Mouse (Mus musculus) MEL (cell line): ENCODE results near the gene Adar. TPM values are rescaled to one million over a fixed set of nuclear protein-coding genes. Genes with fewer than 3 reads are reported as not detected.
A peak's percentile ranks its signal among the peaks of the same experiment; 100 is the strongest.

Experiments used
- DNase-seq: peaks from one replicate; pipeline ENCODE4 v3.0.0; 2011; ENCODE audit warnings: low read depth, low spot score
- H3K27ac ChIP-seq: 2 replicates; pipeline ENCODE4 v1.5.1; 2012; ENCODE audit warnings: low read depth, mild to moderate bottlenecking, control low read depth, low read length, moderate library complexity; ENCODE audit not compliant: control insufficient read depth
- H3K27me3 ChIP-seq, 2 experiments: fragments of 150-350 bp in 1 of 2; sonication (generic) in 1 of 2; 2 replicates each; pipeline ENCODE4 v1.6.1; 2012; ENCODE audit warnings: low read length in 2 of 2, mild to moderate bottlenecking in 2 of 2, improper control_type of control experiment in 1 of 2, moderate library complexity in 1 of 2; ENCODE audit not compliant: insufficient read depth in 2 of 2, control insufficient read depth in 1 of 2
- H3K36me3 ChIP-seq, 2 experiments: 2 replicates each; pipeline ENCODE4 v1.6.1; 2012 to 2014; ENCODE audit warnings: low read length in 2 of 2, improper control_type of control experiment in 1 of 2, inconsistent platforms in 1 of 2, mild to moderate bottlenecking in 1 of 2; ENCODE audit not compliant: insufficient read depth in 2 of 2, control insufficient read depth in 1 of 2
- H3K4me1 ChIP-seq, 2 experiments: fragments of 150-350 bp in 1 of 2; sonication (generic) in 1 of 2; 2 replicates each; pipeline ENCODE4 v1.6.1; 2012; ENCODE audit warnings: low read length in 2 of 2, improper control_type of control experiment in 1 of 2, mild to moderate bottlenecking in 1 of 2; ENCODE audit not compliant: insufficient read depth in 2 of 2, control insufficient read depth in 1 of 2
- H3K4me3 ChIP-seq, 2 experiments: fragments of 150-350 bp in 1 of 2; sonication (generic) in 1 of 2; 2 replicates each; pipeline ENCODE4 v1.5.1; 2012; ENCODE audit warnings: low read depth in 2 of 2, low read length in 2 of 2, mild to moderate bottlenecking in 2 of 2, moderate library complexity in 2 of 2, control low read depth in 1 of 2, improper control_type of control experiment in 1 of 2; ENCODE audit not compliant: control insufficient read depth in 1 of 2, insufficient read depth in 1 of 2
- H3K79me2 ChIP-seq: 2 replicates; pipeline ENCODE4 v1.6.1; 2012; ENCODE audit warnings: mild to moderate bottlenecking, low read length, moderate library complexity; ENCODE audit not compliant: control insufficient read depth, poor library complexity, insufficient read depth
- H3K9ac ChIP-seq: 2 replicates; pipeline ENCODE4 v1.6.1; 2012; ENCODE audit warnings: low read depth, mild to moderate bottlenecking, control low read depth, low read length, moderate library complexity; ENCODE audit not compliant: control insufficient read depth, poor library complexity, severe bottlenecking
- H3K9me3 ChIP-seq: fragments of 150-350 bp; sonication (generic); replicated peaks from 2 replicates; pipeline ENCODE4 v1.6.1; 2012; ENCODE audit warnings: mild to moderate bottlenecking, low read length, improper control_type of control experiment, moderate library complexity; ENCODE audit not compliant: insufficient read depth
- CHD1 ChIP-seq: IDR thresholded peaks from 2 replicates; pipeline ENCODE4 v1.6.1; 2012; ENCODE audit warnings: low read depth, mild to moderate bottlenecking, inconsistent platforms, low read length, improper control_type of control experiment
- CTCF ChIP-seq, 3 experiments: IDR thresholded peaks in 2 of 3; conservative IDR thresholded peaks in 1 of 3; 2 replicates each; pipeline ENCODE4 v1.5.1; 2011 to 2012; ENCODE audit warnings: low read length in 3 of 3, low read depth in 2 of 3, mild to moderate bottlenecking in 2 of 3, improper control_type of control experiment in 1 of 3, inconsistent platforms in 1 of 3, mixed read lengths in 1 of 3, moderate library complexity in 1 of 3; ENCODE audit not compliant: control insufficient read depth in 1 of 3, insufficient read depth in 1 of 3, poor library complexity in 1 of 3, severe bottlenecking in 1 of 3
- E2F4 ChIP-seq: IDR thresholded peaks from 2 replicates; pipeline ENCODE4 v1.6.1; 2011; ENCODE audit warnings: low read depth, low read length, improper control_type of control experiment, borderline replicate concordance
- ELF1 ChIP-seq: IDR thresholded peaks from 2 replicates; pipeline ENCODE4 v1.6.1; 2014; ENCODE audit warnings: low read depth, mild to moderate bottlenecking, inconsistent platforms, low read length, improper control_type of control experiment, moderate library complexity
- EP300 ChIP-seq, 2 experiments: IDR thresholded peaks; 2 replicates each; pipeline ENCODE4 v1.6.1; 2011; ENCODE audit warnings: improper control_type of control experiment in 2 of 2, low read length in 2 of 2, low read depth in 1 of 2, mild to moderate bottlenecking in 1 of 2
- ETS1 ChIP-seq: IDR thresholded peaks from 2 replicates; pipeline ENCODE4 v1.6.1; 2012; ENCODE audit warnings: low read depth, mild to moderate bottlenecking, inconsistent platforms, low read length, improper control_type of control experiment, moderate library complexity
- GABPA ChIP-seq: IDR thresholded peaks from 2 replicates; pipeline ENCODE4 v1.6.1; 2012; ENCODE audit warnings: low read depth, mild to moderate bottlenecking, inconsistent platforms, low read length, improper control_type of control experiment, moderate library complexity
- GATA1 ChIP-seq: IDR thresholded peaks from 2 replicates; pipeline ENCODE4 v1.6.1; 2011; ENCODE audit warnings: low read depth, low read length, improper control_type of control experiment
- HCFC1 ChIP-seq: IDR thresholded peaks from 2 replicates; pipeline ENCODE4 v1.6.1; 2012; ENCODE audit warnings: low read depth, mild to moderate bottlenecking, inconsistent platforms, low read length, improper control_type of control experiment, moderate library complexity
- JUND ChIP-seq: IDR thresholded peaks from 2 replicates; pipeline ENCODE4 v1.6.1; 2011; ENCODE audit warnings: low read depth, mild to moderate bottlenecking, improper control_type of control experiment, low read length
- KAT2A ChIP-seq: conservative IDR thresholded peaks from 2 replicates; pipeline ENCODE4 v1.6.1; 2012; ENCODE audit warnings: low read depth, low read length, improper control_type of control experiment, inconsistent platforms
- MAFK ChIP-seq: IDR thresholded peaks from 2 replicates; pipeline ENCODE4 v1.6.1; 2011; ENCODE audit warnings: low read depth, mild to moderate bottlenecking, low read length, improper control_type of control experiment, borderline replicate concordance
- MAX ChIP-seq: IDR thresholded peaks from 2 replicates; pipeline ENCODE4 v1.6.1; 2011; ENCODE audit warnings: low read length, improper control_type of control experiment
- MAZ ChIP-seq: IDR thresholded peaks from 2 replicates; pipeline ENCODE4 v1.6.1; 2012; ENCODE audit warnings: low read depth, mild to moderate bottlenecking, inconsistent platforms, low read length, improper control_type of control experiment
- MEF2A ChIP-seq: IDR thresholded peaks from 2 replicates; pipeline ENCODE4 v1.6.1; 2014; ENCODE audit warnings: low read depth, mild to moderate bottlenecking, inconsistent platforms, low read length, improper control_type of control experiment; ENCODE audit not compliant: poor library complexity, insufficient replicate concordance, severe bottlenecking; ENCODE audit errors: extremely low read depth
- MYB ChIP-seq: IDR thresholded peaks from 2 replicates; pipeline ENCODE4 v1.6.1; 2011; ENCODE audit warnings: mild to moderate bottlenecking, low read depth, low read length, improper control_type of control experiment
- NELFE ChIP-seq: IDR thresholded peaks from 2 replicates; pipeline ENCODE4 v1.6.1; 2011; ENCODE audit warnings: low read depth, low read length, improper control_type of control experiment
- NRF1 ChIP-seq: IDR thresholded peaks from 2 replicates; pipeline ENCODE4 v1.6.1; 2014; ENCODE audit warnings: low read depth, mild to moderate bottlenecking, inconsistent platforms, low read length, improper control_type of control experiment, moderate library complexity; ENCODE audit not compliant: poor library complexity, insufficient read depth, severe bottlenecking
- POLR2A ChIP-seq, 2 experiments: IDR thresholded peaks; 2 replicates each; pipeline ENCODE4 v1.6.1; 2011 to 2012; ENCODE audit warnings: low read length in 2 of 2, mild to moderate bottlenecking in 2 of 2, control low read depth in 1 of 2, improper control_type of control experiment in 1 of 2, low read depth in 1 of 2, moderate library complexity in 1 of 2; ENCODE audit not compliant: control insufficient read depth in 1 of 2, insufficient read depth in 1 of 2, poor library complexity in 1 of 2
- POLR2AphosphoS2 ChIP-seq: IDR thresholded peaks from 2 replicates; pipeline ENCODE4 v1.6.1; 2011; ENCODE audit warnings: low read length, improper control_type of control experiment
- RAD21 ChIP-seq: IDR thresholded peaks from 2 replicates; pipeline ENCODE4 v1.6.1; 2011; ENCODE audit warnings: mild to moderate bottlenecking, low read depth, low read length, improper control_type of control experiment
- TBP ChIP-seq: IDR thresholded peaks from 2 replicates; pipeline ENCODE4 v1.8.0; 2011; ENCODE audit warnings: low read depth, low read length, improper control_type of control experiment
- TCF12 ChIP-seq: IDR thresholded peaks from 2 replicates; pipeline ENCODE4 v1.6.1; 2014; ENCODE audit warnings: low read depth, mild to moderate bottlenecking, inconsistent platforms, low read length, improper control_type of control experiment, moderate library complexity
- UBTF ChIP-seq: IDR thresholded peaks from 2 replicates; pipeline ENCODE4 v1.6.1; 2012; ENCODE audit warnings: low read depth, mild to moderate bottlenecking, inconsistent platforms, low read length, improper control_type of control experiment, moderate library complexity, borderline replicate concordance; ENCODE audit not compliant: insufficient read depth
- USF2 ChIP-seq, 2 experiments: IDR thresholded peaks; 2 replicates each; pipeline ENCODE4 v1.6.1; 2011 to 2012; ENCODE audit warnings: improper control_type of control experiment in 2 of 2, low read length in 2 of 2, borderline replicate concordance in 1 of 2, inconsistent platforms in 1 of 2, low read depth in 1 of 2, mild to moderate bottlenecking in 1 of 2; ENCODE audit not compliant: insufficient read depth in 1 of 2
- ZC3H11A ChIP-seq: IDR thresholded peaks from 2 replicates; pipeline ENCODE4 v1.6.1; 2012; ENCODE audit warnings: low read depth, mild to moderate bottlenecking, inconsistent platforms, low read length, improper control_type of control experiment
- ZKSCAN1 ChIP-seq: IDR thresholded peaks from 2 replicates; pipeline ENCODE4 v1.6.1; 2012; ENCODE audit warnings: low read depth, mild to moderate bottlenecking, inconsistent platforms, low read length, improper control_type of control experiment, moderate library complexity
- ZMIZ1 ChIP-seq: IDR thresholded peaks from 2 replicates; pipeline ENCODE4 v1.6.1; 2012; ENCODE audit warnings: low read depth, mild to moderate bottlenecking, inconsistent platforms, low read length, improper control_type of control experiment, moderate library complexity
- polyA plus RNA-seq, 2 experiments: library from polyadenylated mRNA; stranded (reverse) in 1 of 2; unstranded in 1 of 2; fragments of >175 nt in 1 of 2; fragments of >200 nt in 1 of 2; gene quantifications; 2 replicates each; pipeline versions ENCODE4 v1.2.1 to v1.2.4; 2012; ENCODE audit warnings: low replicate concordance in 2 of 2, low read depth in 1 of 2; ENCODE audit not compliant: insufficient read length in 2 of 2, insufficient read depth in 1 of 2, missing spikeins in 1 of 2
- total RNA-seq: library from RNA; depleted of rRNA; stranded (reverse); fragments of 300-350 nt; gene quantifications from 2 replicates; pipeline ENCODE4 v1.2.3, GENCODE M21; 2012

Gene Adar
- total and polyA plus RNA-seq, 3 experiments: 26.7 to 124 (median 45.1) TPM

DNA sequence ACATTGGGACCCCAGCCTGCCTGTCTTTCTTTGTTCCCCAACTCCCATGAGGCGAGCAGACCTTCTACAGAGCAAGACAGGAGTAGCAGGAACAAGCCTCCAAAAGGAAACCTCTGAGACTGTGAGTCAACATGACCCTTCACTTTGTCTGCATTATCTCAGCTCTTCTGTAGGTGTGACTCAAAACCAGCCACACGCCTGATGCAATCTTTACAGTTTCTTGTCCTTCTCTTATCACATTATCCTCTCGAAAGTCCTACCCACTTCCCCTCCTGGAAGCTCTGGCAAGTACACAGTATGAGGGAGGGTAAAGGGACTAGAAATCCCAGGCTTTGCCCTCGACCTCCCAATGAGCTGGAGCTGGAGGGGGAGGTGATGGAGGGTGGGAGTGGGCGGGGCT lies 28.8 kb upstream of the Adar start:
- peaks cover 15 to 17% of the 10 kb centered on the region in 2 experiments for H3K27me3 ChIP-seq
- H3K36me3 ChIP-seq: no peaks in the 10 kb centered on the region
- H3K4me1 ChIP-seq: peaks cover 0 to 4% of the 10 kb centered on the region in 2 experiments; a peak in 2 of 4 replicates
- no peak overlapping the region for H3K9ac ChIP-seq
- H3K79me2 ChIP-seq: no peaks in the 10 kb centered on the region
- H3K4me3 ChIP-seq: no peak overlapping the region
- peak; percentile 34 for DNase-seq
- H3K9me3 ChIP-seq: no peaks in the 10 kb centered on the region
- TF ChIP-seq GATA1: 0 out of 2 replicates have a peak, but pooled peaks have one; percentile 19
- TF ChIP-seq MYB: no peak
- TF ChIP-seq TCF12: 0 out of 2 replicates have a peak, but pooled peaks have one; percentile 10
- TF ChIP-seq NELFE: no peak
- TF ChIP-seq MAX: no peak
- peak in 1 of 2 experiments; percentile 26; a peak in 1 of 4 replicates for TF ChIP-seq EP300 (IDR thresholded peaks at IDR 0.05; ENCODE audit: low read depth in 1 of 2, low read length in 2 of 2)
- no peak for TF ChIP-seq USF2 (IDR thresholded peaks at IDR 0.05; ENCODE audit: borderline replicate concordance in 1 of 2, insufficient read depth in 1 of 2, low read depth in 1 of 2, low read length in 2 of 2)
- TF ChIP-seq ZKSCAN1: no peak
- H3K27ac ChIP-seq: no peak overlapping the region

DNA sequence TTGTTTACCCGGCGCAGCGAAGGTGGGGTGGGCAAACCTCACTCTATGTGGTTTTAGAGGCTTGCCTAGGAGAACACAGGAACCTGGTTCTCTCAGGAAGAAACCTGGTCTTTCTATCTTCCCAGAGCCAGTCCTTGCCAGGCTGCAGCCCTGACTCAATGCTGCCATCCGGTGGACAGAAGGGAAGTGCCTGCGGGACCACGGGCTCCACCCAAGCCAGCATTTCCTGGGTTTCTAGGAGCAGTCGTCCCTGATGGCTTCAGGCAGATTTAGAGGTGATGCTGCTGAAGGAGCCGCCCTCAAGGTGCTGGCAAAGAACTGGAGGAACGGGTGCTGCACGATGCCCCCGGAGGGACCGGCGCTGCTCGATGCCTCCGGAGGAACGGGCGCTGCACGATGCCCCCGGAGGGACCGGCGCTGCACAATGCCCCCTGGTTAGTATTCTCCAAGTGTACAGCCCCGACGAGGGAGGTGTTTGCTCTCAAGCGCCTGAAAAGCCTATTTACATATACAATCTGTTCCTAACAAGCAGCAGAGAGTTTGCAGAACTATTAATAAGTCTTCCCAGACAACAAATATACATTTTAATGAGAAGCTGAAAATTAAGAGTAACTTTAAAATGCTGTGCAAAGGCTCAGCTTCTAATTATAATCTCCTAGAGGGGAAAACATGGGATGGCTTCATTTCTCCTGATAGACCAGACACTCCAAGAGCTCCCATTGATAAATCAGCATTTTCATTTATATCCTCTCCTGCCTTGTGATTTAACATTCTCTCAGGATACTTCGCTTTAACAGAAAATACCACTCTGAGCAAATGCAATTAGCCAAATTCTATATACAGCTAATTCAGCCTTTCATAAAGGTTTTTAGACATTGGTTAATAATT lies 25.9 kb upstream of the Adar start:
- Histone ChIP-seq H3K4me1 (peaks cover 0 to 4% of the 10 kb centered on the region in 2 experiments; a peak in 2 of 4 replicates), H3K27me3 (peaks cover 5 to 9% of the 10 kb centered on the region in 2 experiments), H3K36me3 (no peaks in the 10 kb centered on the region), H3K27ac (no peak overlapping the region), H3K79me2 (no peaks in the 10 kb centered on the region), H3K4me3 (no peak overlapping the region), H3K9ac (no peak overlapping the region), H3K9me3 (no peaks in the 10 kb centered on the region)
- DNase-seq: peak; percentile 77
- TF ChIP-seq UBTF (no peak), GABPA (no peak), JUND (no peak), CTCF (IDR thresholded peaks at IDR 0.05 in 2 of 3, conservative IDR thresholded peaks at IDR 0.05 in 1 of 3; ENCODE audit: control insufficient read depth in 1 of 3, insufficient read depth in 1 of 3, low read depth in 2 of 3, low read length in 3 of 3, poor library complexity in 1 of 3, severe bottlenecking in 1 of 3) (peak; percentile 97 to 99 (median 98)), NELFE (no peak), TBP (no peak), HCFC1 (no peak), MAZ (no peak), MEF2A (no peak), MYB (no peak), POLR2AphosphoS2 (no peak), NRF1 (no peak), POLR2A (IDR thresholded peaks at IDR 0.05; ENCODE audit: control insufficient read depth in 1 of 2, insufficient read depth in 1 of 2, low read depth in 1 of 2, low read length in 2 of 2, poor library complexity in 1 of 2) (no peak), RAD21 (peak; percentile 95), ZKSCAN1 (no peak), E2F4 (no peak), ELF1 (peak; percentile 35; the same call in 1 of the 2 replicates), ETS1 (no peak), KAT2A (no peak), CHD1 (no peak), MAFK (no peak), TCF12 (0 out of 2 replicates have a peak, but pooled peaks have one; percentile 2), USF2 (IDR thresholded peaks at IDR 0.05; ENCODE audit: borderline replicate concordance in 1 of 2, insufficient read depth in 1 of 2, low read depth in 1 of 2, low read length in 2 of 2) (no peak), ZMIZ1 (no peak), ZC3H11A (peak; percentile 90)
